Mouse (Mus musculus) bone marrow macrophage, adult 2 months (primary cell): ENCODE results near the gene Foxl1.

Source experiments
- CTCF ChIP-seq: IDR thresholded peaks from 2 replicates; pipeline ENCODE4 v1.5.1; 2012; ENCODE audit warnings: low read depth, mild to moderate bottlenecking, low read length, moderate library complexity
- POLR2A ChIP-seq: IDR thresholded peaks from 2 replicates; pipeline ENCODE4 v1.6.1; 2012; ENCODE audit warnings: mild to moderate bottlenecking, low read depth, low read length, borderline replicate concordance

GRCm38 (mm10) chr8:121108657-121109056, 19.1 kb upstream of the Foxl1 start:
- TF ChIP-seq POLR2A = no peak
- no peak for TF ChIP-seq CTCF
